ENCODE assay signal across 17 mouse cellular contexts in the genomic region with DNA sequence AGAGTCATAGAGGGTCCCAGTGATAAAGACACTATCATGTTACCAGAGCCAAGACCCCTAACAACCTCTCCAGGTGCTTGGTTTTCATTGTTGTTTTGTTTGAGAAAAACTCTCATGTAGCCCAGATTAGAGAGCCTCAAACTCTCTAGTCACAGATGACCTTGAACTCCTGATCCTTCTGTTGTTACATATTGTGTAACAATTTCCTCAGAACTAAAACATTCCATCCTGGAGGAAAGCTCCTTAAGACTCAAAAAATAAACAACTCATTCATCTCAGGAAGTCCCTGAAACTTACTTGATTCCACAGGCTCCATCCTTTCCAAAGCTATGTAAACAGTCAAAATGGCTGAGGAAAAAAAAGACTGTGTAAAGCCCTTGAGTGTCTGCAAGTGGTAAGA.
"Had no signal": no experiment of that assay in that cellular context is flagged by ENCODE, and none has a peak within 500 bp of the region (broad histone marks: within the 10 kb centered on the region; RNA-seq: fewer than 3 reads in every experiment).

No protein-coding gene starts in this region.

- H3K4me1 ChIP-seq: liver, embryonic 13.5 days had no signal

- H3K4me3 ChIP-seq: layer of hippocampus, adult 2 months; limb, embryonic 10.5 days; limb, embryonic 13.5 days; liver, embryonic 13.5 days; lung, embryonic 15.5 days had no signal

- H3K27me3 ChIP-seq: limb, embryonic 13.5 days; liver, embryonic 13.5 days; lung, embryonic 15.5 days had no signal

- ATAC-seq: intestine, postnatal 0 days had no signal

- H3K9me3 ChIP-seq: limb, embryonic 10.5 days; liver, embryonic 13.5 days; lung, embryonic 15.5 days had no signal

- H3K36me3 ChIP-seq: limb, embryonic 10.5 days; limb, embryonic 13.5 days; liver, embryonic 13.5 days; lung, embryonic 15.5 days had no signal

- H3K27ac ChIP-seq: layer of hippocampus, adult 2 months; limb, embryonic 10.5 days; limb, embryonic 13.5 days; liver, embryonic 13.5 days; lung, embryonic 15.5 days had no signal

- H3K9ac ChIP-seq: limb, embryonic 13.5 days; liver, embryonic 13.5 days; lung, embryonic 15.5 days had no signal

- DNase-seq: kidney, adult 8-10 months; kidney, postnatal 25 days; layer of hippocampus, adult 9-11 months; liver; liver, embryonic 13.5 days; lung, postnatal 10 days; lung, postnatal 36 days; midbrain, embryonic 14.5 days; thymus, adult 2 months; thymus, postnatal 14 days; thymus, postnatal 4 days had no signal

- H3K4me2 ChIP-seq: limb, embryonic 13.5 days; liver, embryonic 13.5 days; lung, embryonic 15.5 days; midbrain, embryonic 11.5 days had no signal
